Mouse (Mus musculus) fibroblast of lung, adult 2 months (primary cell): Measurements from ENCODE around the gene Raet1e.
"Not testable (repeated sequence)": the region's sequence is repeated elsewhere in the genome, so short reads cannot be mapped to it uniquely, and the experiment has no call there.

Source experiments
- DNase-seq: peaks from one replicate; pipeline ENCODE4 v3.0.0-alpha.2; 2011; ENCODE audit warnings: low read depth

Raet1e gene

DNA sequence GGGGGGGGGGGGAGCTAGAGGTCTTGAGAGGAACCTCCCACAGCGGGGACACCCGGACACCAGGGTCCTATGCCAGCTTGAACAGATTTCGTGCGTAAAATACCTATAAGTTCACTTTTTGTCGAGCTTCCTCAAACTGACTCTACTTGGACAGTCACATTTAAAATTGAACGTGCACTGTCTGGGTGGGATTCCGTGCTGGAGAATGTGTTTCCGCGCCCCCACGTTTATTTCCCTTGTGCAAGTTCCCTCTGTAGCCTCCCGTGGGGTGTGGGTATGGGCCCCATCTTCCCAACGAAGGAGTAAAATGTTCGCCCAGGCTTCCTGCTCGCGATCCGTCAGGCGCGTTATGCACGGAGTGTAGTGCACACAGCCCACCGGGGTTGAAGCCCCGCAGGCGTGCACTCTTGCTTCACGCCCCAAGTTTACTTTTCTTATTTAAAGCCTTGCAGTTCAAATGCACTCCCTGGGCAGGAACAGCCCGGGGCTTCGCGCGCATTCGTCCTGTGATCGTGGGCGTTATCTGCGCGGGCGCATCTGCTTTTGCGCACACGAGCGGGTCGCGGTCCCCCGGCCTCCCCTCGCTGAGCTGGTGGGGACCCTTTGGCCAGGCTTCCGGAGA, 115.4 kb downstream of the Raet1e start:
- no peak for DNase-seq

DNA sequence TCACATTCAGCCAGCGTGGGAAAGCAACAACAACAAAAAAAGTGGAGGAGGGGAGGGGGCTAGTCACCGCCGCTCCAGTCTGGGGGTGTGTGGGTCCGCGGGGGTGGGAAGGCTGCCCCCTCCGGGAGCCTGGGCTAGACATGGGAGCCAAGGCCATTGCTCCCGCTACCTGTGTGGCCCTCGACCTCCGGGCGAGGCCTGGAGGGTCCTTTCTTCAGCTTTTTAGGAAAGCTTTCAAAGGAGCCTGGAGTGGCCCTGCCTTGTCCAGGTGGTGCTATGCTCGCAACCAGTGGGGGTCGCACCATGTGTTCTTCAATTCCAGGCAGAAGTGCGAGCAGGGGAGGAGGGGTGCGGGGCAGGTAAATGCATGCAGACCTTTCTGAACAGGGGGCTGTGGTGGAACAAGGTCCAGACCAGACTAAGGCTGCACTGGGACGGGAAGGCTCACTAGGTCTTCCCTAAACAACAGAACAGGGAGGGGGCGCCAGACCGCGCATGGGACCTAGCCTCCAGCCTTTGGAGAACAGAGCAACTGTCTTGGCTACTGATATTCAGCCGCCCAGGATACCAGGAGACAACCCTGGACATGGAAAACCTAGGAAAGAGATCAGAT, 116.2 kb downstream of the Raet1e start:
- DNase-seq: no peak

DNA sequence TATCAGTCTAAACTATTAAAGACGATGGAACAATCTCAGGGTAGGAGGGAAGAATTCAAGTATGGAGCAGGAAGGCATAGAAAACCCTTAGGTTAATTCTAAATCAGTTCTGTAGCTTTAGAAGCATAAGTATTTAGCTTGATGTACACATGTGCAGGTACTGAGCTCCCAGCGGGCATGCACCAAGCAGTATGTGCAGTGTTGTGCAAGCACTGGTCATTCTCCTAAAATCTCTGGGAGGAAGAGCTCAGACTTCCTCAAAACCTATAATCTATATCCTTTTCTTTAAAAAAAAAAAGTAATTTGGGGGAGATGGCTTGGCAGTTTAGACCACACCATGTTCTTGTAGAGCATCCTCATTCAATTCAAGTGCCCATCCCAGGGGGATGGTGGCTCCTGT, 120.1 kb downstream of the Raet1e start:
- DNase-seq: not testable (repeated sequence)

DNA sequence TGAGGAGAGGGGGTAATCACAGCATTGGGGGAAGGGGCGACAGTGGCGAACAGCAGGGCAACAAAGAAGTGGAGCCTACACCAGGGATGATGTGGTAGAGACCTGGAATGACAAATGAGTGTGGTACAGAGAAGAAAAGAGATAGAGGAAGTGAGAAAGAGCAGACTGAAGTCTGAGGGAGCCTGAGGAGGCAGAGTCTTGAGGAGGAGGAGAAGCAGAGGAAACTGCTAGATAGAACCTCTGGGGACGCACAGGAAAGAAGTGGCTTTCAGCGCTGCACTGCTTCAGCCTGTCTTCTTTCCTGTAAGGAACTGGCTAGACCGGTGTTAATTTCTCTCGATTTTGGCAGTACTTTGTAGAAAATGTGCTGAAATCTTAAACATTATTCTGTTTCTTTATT, 124.4 kb downstream of the Raet1e start:
- no peak for DNase-seq

DNA sequence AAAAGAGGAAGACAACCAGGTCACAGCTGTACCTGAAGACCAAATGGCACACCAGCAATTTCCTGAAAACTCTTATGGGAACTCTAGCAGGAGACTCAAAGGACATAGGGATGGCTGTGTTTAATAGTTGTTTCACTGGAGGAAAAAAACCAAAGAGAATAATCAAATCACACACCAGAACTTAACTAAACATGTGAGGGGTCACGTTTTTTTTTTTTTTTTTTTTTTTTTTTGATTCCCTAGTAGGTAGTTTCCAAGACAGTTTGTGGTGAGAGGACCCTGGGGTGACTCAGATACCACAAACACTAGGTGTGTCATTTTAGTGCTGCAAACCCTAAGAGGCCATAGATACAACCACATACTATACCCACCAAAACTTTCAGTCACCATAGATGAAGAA, 137.3 kb downstream of the Raet1e start:
- DNase-seq: no peak

DNA sequence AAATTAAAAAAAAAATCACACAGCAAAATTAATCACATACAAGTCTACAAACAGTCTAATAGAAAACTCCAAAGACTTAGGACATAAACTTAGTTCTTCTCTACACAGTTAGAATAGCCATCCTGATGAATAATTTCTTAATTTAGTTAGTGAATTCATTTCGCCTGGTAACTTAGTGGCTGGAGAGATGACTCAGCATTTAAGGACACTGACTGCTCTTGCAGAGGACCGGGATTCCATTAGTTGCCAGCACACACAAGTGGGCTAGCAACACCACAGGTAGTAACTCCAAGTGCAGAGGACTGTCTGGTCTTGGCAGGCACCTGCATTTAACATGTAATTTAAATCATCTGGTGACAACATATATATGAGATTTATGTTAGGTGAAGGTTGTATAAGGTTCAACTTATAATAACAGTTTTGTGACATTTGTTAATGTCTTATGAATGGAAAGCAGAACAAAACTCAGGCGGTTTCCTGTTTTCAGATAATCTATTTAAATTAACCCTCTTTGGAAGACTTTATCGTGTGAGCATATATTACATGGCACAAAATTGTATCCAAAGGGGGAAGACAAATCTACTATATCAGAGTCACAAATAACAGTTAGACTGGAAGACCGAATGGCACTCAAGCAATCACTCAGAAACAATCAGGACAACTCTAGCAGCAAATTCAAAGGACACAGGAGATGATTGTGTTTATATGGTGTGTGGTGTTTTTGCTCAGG, 138.8 kb downstream of the Raet1e start:
- DNase-seq: no peak

DNA sequence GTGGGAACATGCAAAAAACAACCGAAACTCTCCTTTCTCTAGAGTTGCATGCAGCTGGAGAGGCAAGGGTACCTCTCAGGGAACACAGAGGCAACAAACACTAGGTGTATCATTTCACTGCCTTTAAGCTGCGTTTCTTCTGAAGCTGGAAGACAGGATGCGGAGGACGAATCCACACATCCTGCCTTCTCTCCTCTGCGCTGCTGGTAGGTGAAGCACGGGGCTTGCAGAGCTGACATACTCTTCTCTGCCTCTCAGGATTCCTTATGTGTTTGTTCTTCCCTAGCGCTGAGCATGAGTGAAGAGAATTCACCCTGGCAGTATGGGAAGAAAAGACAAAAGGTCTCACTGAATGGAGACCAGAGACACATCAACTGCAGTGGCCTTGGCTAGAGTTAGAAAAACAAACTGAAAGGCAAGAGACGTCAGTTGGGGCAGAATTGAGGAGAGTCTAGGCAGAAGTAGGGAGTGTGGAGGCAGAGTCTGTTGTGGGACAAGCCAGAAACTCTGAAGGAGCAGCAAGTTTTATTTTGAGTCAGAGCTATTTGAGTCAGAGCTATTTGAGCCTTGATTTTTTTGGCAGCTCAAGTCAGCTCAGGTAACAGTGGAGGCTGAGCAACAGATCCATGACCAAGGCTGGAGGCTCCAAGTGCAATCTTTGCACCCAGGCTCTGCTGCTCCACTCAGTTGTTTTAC, 139.5 kb downstream of the Raet1e start:
- no peak for DNase-seq

DNA sequence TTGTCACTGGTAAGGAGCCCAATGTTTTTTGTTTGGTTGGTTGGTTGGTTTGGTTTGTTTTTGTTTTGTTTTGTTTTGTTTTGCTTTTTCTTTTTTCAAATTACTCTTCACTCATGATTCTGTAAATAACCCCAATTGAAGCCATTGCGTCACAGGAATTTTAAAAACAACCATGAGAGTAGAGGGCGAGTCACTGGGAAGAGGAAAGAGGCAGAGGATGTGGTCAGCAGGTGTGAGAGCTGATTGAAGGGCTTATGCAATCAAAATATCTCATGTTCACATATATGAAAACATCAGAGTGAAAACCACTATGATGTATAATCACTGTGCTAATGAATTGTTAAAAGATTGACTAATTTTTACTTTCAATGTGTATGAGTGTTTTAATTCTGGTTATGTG, 141.0 kb downstream of the Raet1e start:
- no peak for DNase-seq

DNA sequence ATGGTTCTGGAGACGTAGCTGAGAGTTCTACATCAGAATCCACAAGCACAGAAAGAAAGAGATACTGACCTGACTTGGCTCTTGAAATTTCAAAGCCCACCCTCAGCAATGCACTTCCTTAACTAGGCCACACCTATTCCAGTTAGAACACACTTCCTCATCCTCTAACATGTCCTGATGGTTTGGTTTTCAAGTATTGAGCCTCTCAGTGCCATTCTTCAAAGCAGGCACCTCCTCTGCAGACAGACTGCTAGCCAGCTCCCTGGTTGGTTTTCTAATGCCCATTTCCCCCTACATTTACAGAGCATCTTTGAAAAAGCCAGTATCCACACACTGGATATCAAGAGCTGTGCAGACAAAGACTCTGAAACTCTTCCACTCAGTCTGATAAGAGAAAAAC, 143.3 kb downstream of the Raet1e start:
- DNase-seq: no peak

DNA sequence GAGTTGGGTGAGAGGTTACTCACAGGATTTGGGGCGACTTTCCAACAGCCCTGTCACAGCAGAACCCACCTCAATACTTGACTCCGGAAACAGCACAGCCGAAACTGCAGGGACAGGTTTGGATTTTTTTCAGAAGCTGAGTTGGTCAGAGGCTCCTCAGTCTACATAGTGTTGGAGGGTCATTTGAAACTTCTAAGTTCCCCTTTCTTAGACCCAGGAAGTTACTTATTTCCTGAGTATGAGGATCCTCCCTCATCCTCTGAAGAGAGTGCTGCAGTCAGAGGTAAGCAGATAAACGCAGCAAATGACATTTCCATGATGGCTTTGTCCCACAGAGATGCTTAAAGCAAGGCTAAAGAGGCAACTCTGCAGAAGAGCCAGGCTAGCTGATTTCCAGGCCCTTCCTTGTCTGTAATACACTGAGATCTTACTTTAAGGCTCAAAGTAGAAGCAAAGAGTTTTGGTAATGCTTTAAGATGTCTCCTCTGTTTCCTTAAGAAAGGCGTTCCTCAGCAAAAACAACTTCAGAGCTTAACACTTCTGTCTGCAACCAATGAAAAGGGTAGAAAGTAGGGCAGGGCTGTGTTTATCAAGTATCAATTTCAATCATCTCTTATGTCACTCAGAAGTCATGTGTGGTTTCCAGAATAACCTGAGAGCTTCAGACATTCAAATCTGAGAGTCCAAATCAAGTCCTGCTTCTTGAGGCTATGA, 144.1 kb downstream of the Raet1e start:
- no peak for DNase-seq

DNA sequence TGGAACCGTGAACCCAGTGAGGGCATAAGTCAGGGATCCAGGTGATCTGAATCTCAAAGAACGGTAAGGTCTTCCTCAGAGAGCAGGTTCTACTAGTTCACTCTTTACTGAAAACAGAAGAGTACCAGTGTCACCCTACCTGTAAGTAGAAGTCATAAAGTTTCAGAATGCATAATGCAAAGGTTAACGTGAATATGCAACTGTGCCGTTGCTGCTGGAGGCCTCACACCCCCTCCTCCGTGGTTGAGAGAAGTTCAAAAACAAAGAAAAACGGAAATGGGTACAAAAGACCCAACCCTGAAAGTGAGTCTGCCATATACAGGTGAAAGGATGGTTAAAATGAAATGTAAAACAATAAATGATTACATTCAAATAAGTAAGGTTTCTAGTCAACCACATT, 145.4 kb downstream of the Raet1e start:
- DNase-seq: no peak

DNA sequence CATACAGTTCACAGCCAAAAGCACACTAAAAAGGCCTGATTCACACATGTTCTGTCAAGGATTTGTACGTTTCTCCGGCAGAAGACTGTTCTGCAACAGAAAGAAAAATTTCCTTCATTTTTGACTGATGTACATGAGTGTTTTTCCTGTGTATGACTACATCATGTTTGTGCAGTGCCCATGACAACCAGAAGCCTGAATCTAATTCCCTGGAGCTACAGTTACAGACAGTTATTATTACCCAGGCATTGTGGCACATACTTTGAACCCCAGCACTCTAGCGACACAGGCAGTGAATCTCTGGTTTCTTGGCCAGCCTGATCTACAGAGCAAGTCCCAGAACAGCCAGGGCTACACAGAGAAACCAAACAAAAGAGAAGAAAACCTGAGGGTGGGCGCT, 147.4 kb downstream of the Raet1e start:
- no peak for DNase-seq

DNA sequence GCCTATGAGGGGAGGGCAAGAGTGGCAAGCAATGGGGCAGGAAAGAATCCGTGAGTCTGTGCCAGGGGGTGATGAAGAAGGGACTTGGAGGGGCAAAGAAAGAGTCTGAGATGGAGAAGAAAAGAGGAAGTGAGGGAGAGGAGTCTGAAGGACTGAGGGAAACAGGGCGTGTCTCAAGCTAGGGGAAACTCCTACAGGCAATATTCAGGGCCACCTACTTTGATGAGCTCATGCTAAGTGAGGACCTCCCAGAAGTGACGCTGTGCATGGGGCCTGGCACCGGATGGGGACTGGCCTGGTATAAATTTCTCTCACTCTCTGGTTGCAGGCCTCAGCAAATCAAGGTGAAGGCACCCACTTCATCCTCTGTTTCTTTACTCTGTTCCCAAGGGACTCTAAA, 148.1 kb downstream of the Raet1e start:
- DNase-seq: peak; percentile 9

DNA sequence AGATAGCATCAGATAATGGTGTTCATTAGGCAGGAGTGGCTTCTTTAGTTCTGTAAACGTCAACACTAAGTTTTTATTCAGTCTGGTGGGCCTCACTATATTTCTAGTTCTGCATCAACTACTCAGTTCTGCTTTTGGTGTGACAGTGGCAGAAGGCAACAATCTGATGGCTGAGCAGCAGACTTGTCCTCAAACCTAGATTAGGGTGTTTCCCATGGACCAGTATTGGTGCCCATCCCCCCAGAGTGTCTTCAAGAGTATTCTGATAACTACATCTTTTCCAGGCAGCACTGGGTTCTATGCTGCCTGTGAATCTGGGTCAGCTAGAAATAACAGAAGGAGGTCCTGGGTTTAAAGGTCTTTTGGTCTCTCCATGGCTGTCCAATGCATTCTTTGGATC, 149.9 kb downstream of the Raet1e start:
- no peak for DNase-seq

DNA sequence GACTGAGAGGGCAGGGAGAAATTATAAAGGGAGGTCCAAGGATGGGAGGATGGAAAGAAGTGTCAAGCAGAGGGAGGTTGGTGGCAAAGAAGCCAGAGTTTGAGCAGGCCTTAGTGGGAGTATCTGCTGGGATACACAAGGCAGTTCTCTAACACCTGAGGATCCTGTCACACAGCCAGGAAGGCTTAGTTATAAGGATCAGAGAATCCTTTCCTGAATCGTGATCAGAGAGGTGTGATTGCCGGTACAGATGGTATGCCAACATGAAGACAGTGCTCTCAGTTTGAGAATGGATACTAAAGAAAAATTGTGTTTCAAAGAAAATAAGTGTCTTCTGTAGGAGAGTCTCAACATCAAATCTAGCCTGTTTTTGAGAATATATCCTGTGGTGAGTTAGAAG, 164.5 kb downstream of the Raet1e start:
- no peak for DNase-seq

DNA sequence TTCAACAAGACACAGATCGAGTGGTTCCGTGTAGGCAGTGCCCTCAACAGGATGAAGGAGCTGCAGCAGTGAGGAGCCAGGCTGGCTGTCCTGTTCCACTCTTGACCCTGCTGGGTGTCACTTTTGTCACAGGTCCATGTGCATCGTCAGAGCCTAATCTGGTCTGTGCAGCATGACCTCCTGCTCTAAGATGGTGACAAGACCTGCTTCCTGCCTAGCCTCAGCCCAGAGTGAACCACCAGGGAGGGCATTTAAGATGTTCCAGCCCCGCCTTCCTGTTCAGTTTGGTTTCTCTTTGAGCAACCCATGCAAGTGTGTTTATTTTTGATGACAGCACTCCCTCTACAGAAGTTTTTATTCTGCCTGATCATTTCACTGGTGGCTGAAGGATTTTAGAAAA, 187.4 kb downstream of the Raet1e start:
- DNase-seq: not testable (repeated sequence)

DNA sequence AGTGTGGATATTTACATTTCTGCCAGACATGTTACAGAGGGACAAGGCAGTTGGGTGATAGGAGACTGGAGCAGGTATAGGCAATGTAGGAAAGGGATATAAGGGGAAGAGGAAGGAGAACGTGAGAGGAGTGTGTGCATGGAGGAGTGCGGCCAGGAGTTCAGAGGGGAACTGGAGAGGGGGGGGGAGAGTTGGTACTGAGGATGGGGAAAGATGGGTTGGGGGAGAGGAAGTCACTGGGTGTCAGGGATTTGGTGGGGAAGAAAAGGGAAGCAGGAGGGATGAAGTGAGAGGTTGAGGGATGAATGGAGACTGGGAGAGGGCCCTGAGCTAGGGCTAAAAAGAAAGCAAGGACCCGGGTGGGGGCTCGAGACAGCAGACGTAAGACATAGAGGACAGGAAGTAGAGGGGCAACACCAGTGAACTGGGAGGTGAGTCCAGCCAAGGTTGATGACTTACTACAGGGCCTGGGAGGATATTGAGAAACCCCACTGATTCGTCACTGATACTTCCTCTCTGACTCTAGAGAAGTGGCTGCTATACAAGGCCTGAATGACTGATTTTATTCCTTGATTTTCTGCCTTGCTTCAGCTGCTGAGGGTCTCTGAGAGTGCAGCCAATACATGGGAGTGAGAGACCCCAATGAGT, 195.3 kb downstream of the Raet1e start:
- DNase-seq: not testable (repeated sequence)

DNA sequence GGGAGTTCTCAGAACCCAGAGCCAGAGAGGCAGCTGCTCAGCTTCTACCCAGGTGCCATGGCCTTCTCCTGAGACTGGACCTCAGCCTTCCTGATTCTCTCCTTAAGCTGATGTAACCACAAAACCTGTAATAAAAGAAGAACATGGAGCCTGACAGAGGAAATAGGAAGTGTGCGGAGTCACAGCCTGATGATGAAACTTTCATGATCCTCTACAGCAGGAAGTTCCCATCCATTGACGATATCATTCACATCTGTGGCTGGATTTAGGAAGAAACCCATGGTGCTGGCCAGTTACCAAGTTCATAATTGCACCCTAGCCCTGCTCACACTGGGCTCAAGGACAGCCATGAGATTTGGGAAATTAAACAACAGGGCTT, 195.8 kb downstream of the Raet1e start:
- not testable (repeated sequence) for DNase-seq

DNA sequence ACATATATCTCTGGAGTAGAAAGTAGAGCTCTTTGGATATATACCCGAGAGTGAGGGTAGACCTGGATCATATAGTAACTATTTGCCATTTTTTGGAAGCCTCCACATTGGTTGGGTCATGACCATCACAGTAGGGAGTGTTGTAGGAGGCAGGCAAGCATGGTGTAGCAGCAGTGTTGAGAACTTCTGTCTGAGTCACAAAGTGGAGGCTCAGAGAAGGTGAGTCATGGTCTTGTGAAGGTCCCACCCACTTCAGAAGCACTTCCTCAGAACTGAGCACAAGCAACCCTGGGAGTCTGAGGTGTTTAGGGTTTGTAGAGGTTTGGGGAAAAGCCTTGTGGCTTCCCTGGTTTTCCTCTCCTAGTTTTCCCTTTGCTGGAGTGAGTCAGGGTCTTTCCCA, 199.0 kb downstream of the Raet1e start:
- DNase-seq: not testable (repeated sequence)

DNA sequence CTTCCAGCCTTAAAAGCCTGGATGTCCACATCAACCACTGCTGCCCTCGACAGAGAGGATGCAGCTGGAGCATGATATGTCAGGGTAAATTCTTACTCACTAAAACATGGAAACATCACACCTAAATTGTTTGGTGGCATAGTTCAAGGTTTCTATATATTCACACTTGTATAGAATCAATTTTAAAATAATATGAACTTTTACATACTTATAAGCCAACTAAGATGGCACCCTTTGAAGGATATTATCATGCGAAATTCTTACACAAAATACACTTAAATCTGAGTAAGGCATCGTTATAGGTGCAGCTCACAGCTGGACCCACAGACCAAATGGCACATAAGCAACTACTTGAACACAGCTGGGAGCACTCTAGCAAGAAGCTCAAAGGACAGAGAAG, 201.9 kb downstream of the Raet1e start, which contains the start of gene Raet1d:
Gene Raet1d, plus strand, starts transcription at position 301 of the 400 bp plus-strand sequence.
- DNase-seq: not testable (repeated sequence)

DNA sequence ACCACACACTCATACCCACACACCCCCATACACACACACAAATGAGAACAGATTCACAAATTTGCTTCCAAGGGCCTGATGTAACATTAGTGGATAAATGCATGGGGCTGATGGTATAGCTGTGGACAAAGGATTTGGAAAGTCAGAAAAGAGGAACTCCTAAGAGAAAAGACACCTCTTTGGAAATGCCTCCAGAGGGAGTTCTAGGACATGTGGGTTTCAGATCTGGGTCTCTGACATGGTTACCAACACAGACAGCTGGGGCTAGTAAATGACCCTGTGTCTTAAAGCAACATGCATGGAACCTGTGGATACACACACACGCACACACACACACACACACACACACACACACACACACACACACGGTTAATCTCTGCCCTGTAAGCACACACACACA, 202.6 kb downstream of the Raet1e start:
- not testable (repeated sequence) for DNase-seq
